Mouse (Mus musculus): ENCODE data around the gene Adcy1.

DNA sequence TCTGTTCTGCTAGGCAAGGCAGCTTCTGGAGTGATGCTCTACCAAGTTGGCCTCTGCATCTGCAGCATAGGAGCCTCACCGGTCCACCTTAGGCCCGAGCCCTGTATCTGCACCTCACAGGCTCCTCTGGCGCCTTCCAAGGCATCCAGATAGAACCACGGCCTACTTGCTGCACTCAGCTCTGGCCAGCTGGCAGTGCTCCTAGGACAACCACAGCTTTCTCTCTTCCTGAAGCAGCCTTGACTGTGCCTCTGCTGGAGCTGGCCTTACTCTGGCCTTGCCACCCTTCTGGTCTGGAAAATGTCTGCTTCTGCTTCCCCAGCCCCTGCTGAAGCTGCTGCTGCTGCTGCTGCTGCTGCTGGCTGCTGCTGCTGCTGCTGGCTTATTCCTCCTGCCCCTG is 45.8 kb downstream of the Adcy1 start:
- TF ChIP-seq CTCF (IDR thresholded peaks at IDR 0.05), result no peak
- TF ChIP-seq POLR2A (IDR thresholded peaks at IDR 0.05; ENCODE audit: insufficient read depth, low read depth, low read length), result no peak
- TF ChIP-seq EP300 (IDR thresholded peaks at IDR 0.05; ENCODE audit: insufficient read depth, low read depth, low read length), result no peak

All from heart, adult 2 months (tissue).